Mouse (Mus musculus): Measurements from ENCODE around the gene Nudt19.
A peak's percentile ranks its signal among the peaks of the same experiment; 100 is the strongest.
"Not testable (repeated sequence)": the region's sequence is repeated elsewhere in the genome, so short reads cannot be mapped to it uniquely, and the experiment has no call there.

The Nudt19 gene

GRCm38 (mm10) chr7:35556205-35556603 is at the start of gene Nudt19:
Nudt19 (minus strand) TSS chr7:35556304.
- DNase-seq = no peak

- no peak for DNase-seq
Measured at GRCm38 (mm10) chr7:35602766-35603165, 46.7 kb upstream of the Nudt19 start.

- DNase-seq = no peak
Measured at GRCm38 (mm10) chr7:35601106-35601505, 45.0 kb upstream of the Nudt19 start.

- no peak for DNase-seq
Measured at GRCm38 (mm10) chr7:35600031-35600430, 43.9 kb upstream of the Nudt19 start.

GRCm38 (mm10) chr7:35599492-35599891 is 43.4 kb upstream of the Nudt19 start:
- no peak for DNase-seq

- DNase-seq = no peak
Measured at GRCm38 (mm10) chr7:35594311-35594710, 38.2 kb upstream of the Nudt19 start.

- no peak for DNase-seq
Measured at GRCm38 (mm10) chr7:35590731-35591191, 34.7 kb upstream of the Nudt19 start.

GRCm38 (mm10) chr7:35589485-35589884 is 33.4 kb upstream of the Nudt19 start:
- no peak for DNase-seq

GRCm38 (mm10) chr7:35588680-35589428 is 32.8 kb upstream of the Nudt19 start:
- DNase-seq = no peak

GRCm38 (mm10) chr7:35587728-35588127 is 31.6 kb upstream of the Nudt19 start:
- no peak for DNase-seq

- no peak for DNase-seq
Measured at GRCm38 (mm10) chr7:35586906-35587445, 30.9 kb upstream of the Nudt19 start.

GRCm38 (mm10) chr7:35586055-35586905 is 30.2 kb upstream of the Nudt19 start, which contains the start of gene Ankrd27:
Ankrd27 (plus strand) TSS chr7:35586244.
- peak; percentile 91 to 92 for DNase-seq

- DNase-seq = peak; percentile 46 to 55
Measured at GRCm38 (mm10) chr7:35585191-35586054, 29.3 kb upstream of the Nudt19 start, which contains the start of gene Rgs9bp. Rgs9bp (minus strand) TSS chr7:35585582.

- peak in 1 of 2 experiments; percentile 54 for DNase-seq
Measured at GRCm38 (mm10) chr7:35584786-35585190, 28.7 kb upstream of the Nudt19 start.

GRCm38 (mm10) chr7:35584068-35584785 is 28.1 kb upstream of the Nudt19 start:
- peak; percentile 6 to 40 for DNase-seq

- DNase-seq = no peak
Measured at GRCm38 (mm10) chr7:35583476-35584025, 27.4 kb upstream of the Nudt19 start.

- DNase-seq = peak; percentile 31 to 40
Measured at GRCm38 (mm10) chr7:35582719-35583118, 26.6 kb upstream of the Nudt19 start.

- peak; percentile 79 for DNase-seq
Measured at GRCm38 (mm10) chr7:35579849-35580248, 23.7 kb upstream of the Nudt19 start.

- peak; percentile 33 to 38 for DNase-seq
Measured at GRCm38 (mm10) chr7:35570883-35571282, 14.8 kb upstream of the Nudt19 start.

GRCm38 (mm10) chr7:35569724-35570123 is 13.6 kb upstream of the Nudt19 start:
- DNase-seq = not testable (repeated sequence)

GRCm38 (mm10) chr7:35565965-35566364 is 9.9 kb upstream of the Nudt19 start:
- not testable (repeated sequence) for DNase-seq

Data from B cell, adult 2 months (primary cell).